Mouse (Mus musculus): ENCODE measurements at regions not wholly inside any gene's neighbourhood (a gene's known extent, or its start where the extent isn't known, plus 50 kb on each side); places are given as distances from the start of the nearest gene placed in this dataset.

DNA sequence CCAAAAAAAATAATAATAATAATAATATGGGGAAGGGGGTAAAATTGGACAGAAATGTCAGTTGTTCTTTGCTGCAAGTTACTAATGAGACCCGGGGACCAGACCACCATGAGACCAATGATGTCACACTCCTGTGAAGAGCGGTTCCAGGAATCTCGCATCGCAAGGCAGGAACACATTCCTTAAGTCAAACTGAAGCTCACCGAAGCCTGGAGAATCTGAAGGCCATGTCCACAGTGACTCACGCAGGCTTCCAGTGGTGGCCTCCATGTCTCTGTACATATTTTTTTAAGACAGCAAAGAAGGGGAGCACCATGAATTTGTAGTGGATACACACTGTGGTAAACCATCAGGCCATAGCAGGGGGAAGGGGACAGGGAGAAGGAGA, 170.1 kb upstream of the Jarid2 start:
- TF ChIP-seq CTCF (IDR thresholded peaks at IDR 0.05; ENCODE audit: insufficient read depth, low read length), result no peak
- no peak for TF ChIP-seq POLR2A (IDR thresholded peaks at IDR 0.05; ENCODE audit: borderline replicate concordance, extremely low read depth, low read depth, low read length)

All from lung, adult 2 months (tissue).